Mouse (Mus musculus): ENCODE data around the gene Gjb1. TPM values are rescaled to one million over a fixed set of nuclear protein-coding genes. Genes with fewer than 3 reads are reported as not detected.
"Not testable (repeated sequence)": the region's sequence is repeated elsewhere in the genome, so short reads cannot be mapped to it uniquely, and the experiment has no call there.

The Gjb1 gene
- 0.58 and 1.2 TPM in 2 replicates for polyA plus RNA-seq (2015; fragmentation: Nextera tagmentation; extraction: Ambion mirVana)

DNA sequence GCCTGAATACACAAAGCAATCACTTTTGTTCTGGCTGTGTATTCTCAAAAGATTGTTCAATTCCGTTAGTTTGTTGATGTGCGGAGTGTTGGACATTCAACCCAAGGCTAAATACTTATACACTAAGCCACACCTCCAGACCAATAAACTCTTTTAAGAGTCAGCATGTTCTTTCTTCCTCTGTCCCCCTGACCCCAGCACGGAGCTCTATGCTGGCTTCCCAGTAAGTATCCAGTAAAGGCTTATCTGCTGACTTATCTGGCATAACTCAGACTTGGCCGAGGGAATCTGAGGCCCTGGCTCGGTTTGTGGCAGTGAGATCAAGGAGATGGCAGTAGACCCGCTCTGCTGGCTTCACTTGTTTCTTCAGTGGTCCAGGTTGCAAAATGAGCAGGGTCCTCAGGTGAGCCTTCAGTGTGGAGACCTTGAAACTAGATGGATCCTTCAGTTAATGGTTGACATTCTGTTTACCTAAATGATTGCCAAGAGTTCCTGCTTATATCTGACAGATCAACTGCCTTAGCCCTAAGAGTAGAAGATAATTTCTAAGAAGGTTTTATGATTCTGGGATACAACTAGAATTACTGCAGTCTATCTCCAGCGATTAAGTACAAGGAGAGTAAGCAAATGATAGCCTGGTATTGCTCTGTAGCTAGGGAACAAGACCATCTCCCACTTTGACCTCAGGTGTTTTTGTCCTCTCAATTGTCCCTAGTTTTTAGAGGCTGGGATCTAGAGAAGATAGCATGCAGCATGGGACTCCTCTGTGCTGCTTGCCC is at the start of gene Gjb1:
TSS of gene Gjb1 (plus strand) at position 189 of the 779 bp plus-strand sequence.
- Histone ChIP-seq H3K9ac (no peak within 1 kb of the TSS), H3K9me3 (no peaks in the 10 kb centered on the region), H3K4me3 (no peak within 1 kb of the TSS), H3K4me1 (replicated peaks) (no peaks in the 10 kb centered on the region), H3K4me2 (no peak within 1 kb of the TSS), H3K27ac (no peak within 1 kb of the TSS), H3K27me3 (peaks cover 10% of the 10 kb centered on the region; the same call in 1 of the 2 replicates), H3K36me3 (no peaks in the 10 kb centered on the region)
- ATAC-seq (ENCODE audit: low FRiP score): no peak
- WGBS: 84% methylated on average over 7 of the region's 7 CpGs

DNA sequence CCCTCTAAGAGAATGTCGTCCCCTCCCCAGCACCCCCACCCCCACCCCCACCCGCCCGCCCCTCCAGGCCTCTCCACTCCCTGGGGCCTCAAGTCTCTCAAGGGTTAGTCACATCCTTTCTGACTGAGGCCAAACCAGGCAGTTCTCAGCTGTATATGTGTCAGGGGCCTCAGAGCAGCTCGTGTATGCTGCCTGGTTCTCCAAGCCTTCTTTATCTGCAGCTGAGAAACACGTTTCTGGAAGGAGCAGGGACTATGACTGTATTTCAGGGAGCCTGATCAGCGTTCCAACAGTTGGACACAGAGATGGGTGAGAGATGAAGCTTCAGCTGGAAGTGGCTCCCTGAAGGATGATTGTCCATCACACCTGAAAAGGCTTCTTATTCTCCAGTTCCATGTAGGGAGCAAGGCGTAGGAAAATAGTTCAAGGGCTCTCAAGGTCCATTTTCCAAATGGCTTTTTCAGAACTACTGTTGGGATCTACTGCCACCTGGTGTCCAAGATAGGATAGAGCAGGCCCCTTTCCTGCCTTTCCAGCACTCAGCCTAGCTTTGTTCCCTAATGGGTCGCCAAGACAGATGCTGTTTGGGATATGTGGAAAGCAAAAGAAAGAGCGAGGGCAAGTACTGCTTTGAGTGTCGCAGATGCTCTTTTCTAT is 46.7 kb upstream of the Gjb1 start:
- Histone ChIP-seq H3K36me3 (no peaks in the 10 kb centered on the region), H3K9me3 (no peaks in the 10 kb centered on the region), H3K4me2 (no peak overlapping the region), H3K27me3 (no peaks in the 10 kb centered on the region), H3K27ac (peak overlapping the region; percentile 77), H3K4me1 (replicated peaks) (peaks cover 6% of the 10 kb centered on the region), H3K4me3 (no peak overlapping the region), H3K9ac (no peak overlapping the region)
- no peak for ATAC-seq (ENCODE audit: low FRiP score)
- WGBS: 26% methylated on average over 9 of the region's 10 CpGs

DNA sequence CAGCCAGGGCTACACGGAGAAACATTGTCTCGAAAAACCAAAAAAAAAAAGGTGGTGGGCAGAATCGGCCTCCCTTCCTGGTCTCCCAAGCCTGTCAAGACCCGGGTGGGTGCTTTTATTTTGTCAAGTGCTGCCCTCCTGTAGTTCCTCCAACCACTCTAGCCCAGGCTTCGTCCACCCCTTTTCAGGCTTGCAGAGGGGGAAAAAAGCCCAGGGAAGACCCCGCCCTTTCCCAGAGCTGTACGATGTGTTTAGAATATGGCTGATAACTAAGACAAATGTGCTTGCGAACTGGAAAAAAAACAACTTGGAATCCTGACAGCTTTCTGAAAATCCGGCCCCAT is 44.2 kb upstream of the Gjb1 start:
- WGBS: 49% methylated on average over 9 of the region's 9 CpGs
- ATAC-seq (ENCODE audit: low FRiP score): peak; percentile 50
- peak overlapping the region; percentile 95 for H3K27ac ChIP-seq
- no peaks in the 10 kb centered on the region for H3K36me3 ChIP-seq
- H3K9me3 ChIP-seq: no peaks in the 10 kb centered on the region
- peak overlapping the region; percentile 31 for H3K4me3 ChIP-seq
- H3K4me1 ChIP-seq (replicated peaks): peaks cover 6% of the 10 kb centered on the region
- H3K4me2 ChIP-seq: peak overlapping the region; percentile 48
- H3K9ac ChIP-seq: peak overlapping the region; percentile 39; the same call in 1 of the 2 replicates
- no peaks in the 10 kb centered on the region for H3K27me3 ChIP-seq

DNA sequence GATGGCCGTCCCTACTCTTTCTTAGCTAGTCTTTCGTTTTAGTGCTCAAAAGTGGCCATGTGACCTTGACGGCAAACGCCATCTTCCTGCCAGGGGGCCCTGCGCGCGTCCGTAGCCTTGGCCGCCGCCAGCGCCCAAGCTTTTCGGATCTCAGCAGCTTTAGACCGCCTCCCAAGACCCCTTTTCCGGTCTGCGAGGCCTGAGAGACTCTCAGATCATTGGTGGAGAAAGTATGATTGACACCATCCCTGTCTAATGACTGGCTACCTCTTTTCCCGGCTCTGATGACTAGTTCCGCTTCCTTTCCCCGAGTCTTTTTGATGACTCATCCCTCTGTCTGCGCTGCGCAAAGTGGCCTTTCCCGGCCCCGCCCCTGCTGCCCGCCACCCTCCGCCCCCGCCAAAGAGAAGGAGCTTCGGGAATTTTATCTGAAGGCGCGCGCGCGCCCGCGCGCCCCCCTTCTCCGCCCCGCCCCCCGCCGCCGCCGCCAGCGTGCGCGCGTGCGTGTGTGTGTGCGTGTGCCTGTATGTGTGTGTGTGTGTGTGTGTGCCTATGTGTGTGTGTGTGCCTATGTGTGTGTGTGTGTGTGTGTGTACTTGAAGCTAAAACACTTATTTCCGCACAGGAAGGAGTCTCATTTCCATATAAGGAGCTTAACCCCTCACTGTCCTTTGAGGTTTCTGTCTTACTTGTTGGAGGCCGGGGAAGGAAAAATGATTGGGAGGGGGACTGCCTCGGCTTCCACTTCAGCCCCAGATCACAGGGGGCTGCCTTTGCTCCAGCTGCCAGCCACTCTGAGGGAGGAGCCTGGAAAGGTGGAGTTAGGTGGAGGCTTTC is 43.6 kb upstream of the Gjb1 start:
- H3K9ac ChIP-seq: peak overlapping the region; percentile 63
- peak overlapping the region; percentile 53 for H3K4me2 ChIP-seq
- H3K4me1 ChIP-seq (replicated peaks): peaks cover 6% of the 10 kb centered on the region
- 24% methylated on average over 30 of the region's 49 CpGs for WGBS
- peak; percentile 97 for ATAC-seq (ENCODE audit: low FRiP score)
- H3K36me3 ChIP-seq: no peaks in the 10 kb centered on the region
- H3K27ac ChIP-seq: peak overlapping the region; percentile 95
- no peaks in the 10 kb centered on the region for H3K9me3 ChIP-seq
- H3K4me3 ChIP-seq: peak overlapping the region; percentile 33
- H3K27me3 ChIP-seq: no peaks in the 10 kb centered on the region

DNA sequence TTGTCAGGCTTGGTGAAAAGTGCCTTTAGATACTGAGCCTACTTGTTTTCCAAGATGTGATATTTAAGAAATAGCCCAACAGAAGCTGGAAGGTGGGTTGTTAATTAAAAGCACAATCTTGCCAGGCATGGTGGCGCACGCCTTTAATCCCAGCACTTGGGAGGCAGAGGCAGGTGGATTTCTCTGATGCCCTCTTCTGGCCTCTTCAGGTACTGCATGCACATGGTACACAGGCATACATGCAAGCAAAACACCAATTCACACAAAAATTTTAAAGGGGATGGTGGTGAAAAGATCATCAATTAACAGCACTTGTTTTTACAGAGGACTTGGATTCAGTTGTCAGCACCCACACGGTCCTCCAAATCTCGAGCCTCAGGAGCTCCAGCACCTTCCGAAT is 41.6 kb upstream of the Gjb1 start:
- no peak overlapping the region for H3K4me2 ChIP-seq
- no peak overlapping the region for H3K9ac ChIP-seq
- no peaks in the 10 kb centered on the region for H3K9me3 ChIP-seq
- no peak overlapping the region for H3K4me3 ChIP-seq
- peaks cover 6% of the 10 kb centered on the region for H3K4me1 ChIP-seq (replicated peaks)
- no peaks in the 10 kb centered on the region for H3K36me3 ChIP-seq
- H3K27ac ChIP-seq: no peak overlapping the region
- no peaks in the 10 kb centered on the region for H3K27me3 ChIP-seq
- WGBS: 89% methylated on average over 5 of the region's 5 CpGs
- ATAC-seq (ENCODE audit: low FRiP score): no peak

DNA sequence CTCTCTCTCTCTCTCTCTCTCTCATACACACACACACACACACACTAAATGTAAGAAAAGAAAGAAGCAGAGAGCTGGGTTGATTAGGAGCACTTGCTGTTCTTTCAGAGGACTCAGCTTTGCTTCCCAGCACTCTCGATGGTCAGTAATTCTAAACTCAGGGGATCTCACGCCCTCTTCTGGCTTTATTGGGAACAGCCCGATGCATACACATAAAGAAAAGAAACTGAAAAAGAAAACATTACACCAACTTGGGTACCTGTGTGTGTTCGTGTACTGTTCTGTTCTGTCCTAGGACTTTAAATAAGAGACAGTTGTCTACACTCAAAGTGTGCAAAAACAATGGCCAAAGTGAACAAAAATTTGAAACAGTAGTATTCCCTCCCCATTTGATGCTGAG is 37.5 kb upstream of the Gjb1 start:
- Histone ChIP-seq H3K4me2 (no peak overlapping the region), H3K36me3 (no peaks in the 10 kb centered on the region)
- WGBS: 54% methylated on average over 4 of the region's 4 CpGs

DNA sequence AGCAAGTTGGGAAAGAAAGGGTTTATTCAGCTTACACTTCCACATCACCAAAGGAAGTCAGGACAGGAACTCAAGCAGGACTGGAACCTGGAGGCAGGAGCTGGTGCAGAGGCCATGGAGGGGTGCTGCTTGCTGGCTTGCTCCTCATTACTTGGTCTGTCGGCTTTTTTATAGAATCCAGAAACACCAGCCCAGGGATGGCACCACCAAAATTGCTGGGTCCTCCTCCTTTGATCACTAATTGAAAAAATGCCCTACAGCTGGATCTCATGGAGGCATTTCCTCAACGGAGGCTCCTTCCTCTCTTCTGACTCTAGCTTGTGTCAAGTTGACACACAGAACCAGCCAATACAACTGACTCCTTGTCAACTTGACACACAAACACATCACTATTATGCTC is 33.3 kb upstream of the Gjb1 start:
- H3K4me3 ChIP-seq; H3K4me2 ChIP-seq; H3K9me3 ChIP-seq; H3K36me3 ChIP-seq; H3K4me1 ChIP-seq (replicated peaks); H3K27me3 ChIP-seq; H3K9ac ChIP-seq; ATAC-seq (ENCODE audit: low FRiP score); H3K27ac ChIP-seq: not testable (repeated sequence)
- 73% methylated on average over 2 of the region's 2 CpGs for WGBS

More for the DNA sequence above, 37.5 kb upstream of the Gjb1 start:
- Histone ChIP-seq H3K27ac (no peak overlapping the region), H3K9ac (no peak overlapping the region), H3K9me3 (no peaks in the 10 kb centered on the region), H3K4me3 (no peak overlapping the region), H3K27me3 (no peaks in the 10 kb centered on the region), H3K4me1 (replicated peaks) (peaks cover 2% of the 10 kb centered on the region)
- no peak for ATAC-seq (ENCODE audit: low FRiP score)

DNA sequence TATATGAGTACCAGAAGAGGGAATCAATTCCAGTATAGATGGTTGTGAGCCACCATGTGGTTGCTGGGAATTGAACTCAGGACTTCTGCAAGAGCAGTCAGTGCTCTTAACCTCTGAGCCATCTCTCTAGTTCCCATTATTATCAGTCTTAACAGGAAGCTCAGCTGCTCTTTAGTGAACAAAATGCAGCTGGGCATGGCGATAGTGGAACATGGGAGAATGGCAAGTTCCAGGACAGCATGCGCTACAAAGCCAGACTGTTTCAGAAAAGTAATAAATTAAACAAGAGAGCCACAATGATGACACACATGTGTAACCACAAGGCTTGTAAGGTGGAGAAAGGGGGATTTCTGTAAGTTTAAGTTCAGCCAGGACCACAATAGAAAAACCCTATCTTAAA is 30.7 kb upstream of the Gjb1 start:
- Histone ChIP-seq H3K27ac (no peak overlapping the region), H3K27me3 (no peaks in the 10 kb centered on the region), H3K4me2 (no peak overlapping the region), H3K9me3 (no peaks in the 10 kb centered on the region), H3K4me3 (no peak overlapping the region), H3K4me1 (replicated peaks) (no peaks in the 10 kb centered on the region), H3K36me3 (no peaks in the 10 kb centered on the region), H3K9ac (no peak overlapping the region)
- WGBS: 91% methylated on average over 2 of the region's 2 CpGs
- ATAC-seq (ENCODE audit: low FRiP score): no peak

DNA sequence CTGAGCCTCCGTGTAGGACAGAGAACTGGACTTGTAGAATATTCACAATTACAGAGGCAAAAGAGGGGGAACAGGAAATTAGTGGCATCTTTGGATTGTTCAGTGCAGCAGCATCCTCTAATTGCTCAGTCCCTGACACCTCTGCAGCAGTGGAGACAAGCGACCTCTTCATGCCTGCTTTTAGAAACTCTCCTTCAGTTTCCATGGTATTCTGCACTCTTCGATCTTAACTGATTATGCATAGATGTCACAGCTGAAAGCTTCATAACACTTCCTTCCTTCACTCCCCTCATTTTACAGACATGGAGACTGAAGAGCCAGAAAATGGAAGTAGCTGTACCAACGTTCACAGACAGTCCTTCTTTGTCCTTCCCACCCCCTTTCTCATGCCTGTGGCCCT is 29.7 kb upstream of the Gjb1 start:
- no peaks in the 10 kb centered on the region for H3K9me3 ChIP-seq
- no peaks in the 10 kb centered on the region for H3K27me3 ChIP-seq
- H3K36me3 ChIP-seq: no peaks in the 10 kb centered on the region
- H3K4me2 ChIP-seq: no peak overlapping the region
- no peaks in the 10 kb centered on the region for H3K4me1 ChIP-seq (replicated peaks)
- H3K4me3 ChIP-seq: no peak overlapping the region
- H3K9ac ChIP-seq: no peak overlapping the region
- WGBS: 56% methylated on average over 4 of the region's 4 CpGs
- ATAC-seq (ENCODE audit: low FRiP score): no peak
- H3K27ac ChIP-seq: no peak overlapping the region

DNA sequence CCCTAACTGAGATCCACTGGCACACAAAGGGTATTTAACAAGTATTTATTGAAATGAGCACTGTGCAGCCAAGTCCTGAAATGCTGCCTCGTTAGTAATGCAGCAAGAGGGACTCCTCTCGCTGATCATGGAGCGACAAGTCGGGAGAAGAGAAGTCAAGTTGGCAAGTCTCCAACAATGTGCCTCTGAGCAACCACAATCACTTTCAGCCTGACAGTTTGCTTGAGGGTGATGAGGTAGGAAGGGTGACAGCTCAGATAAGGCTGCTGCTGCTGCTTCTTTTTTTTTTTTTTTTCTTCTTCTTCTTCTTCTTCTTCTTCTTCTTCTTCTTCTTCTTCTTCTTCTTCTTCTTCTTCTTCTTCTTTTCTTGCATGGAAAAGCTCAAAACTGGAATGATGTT is 25.0 kb upstream of the Gjb1 start:
- 45% methylated on average over 4 of the region's 4 CpGs for WGBS
- H3K4me2 ChIP-seq: no peak overlapping the region
- H3K9me3 ChIP-seq: no peaks in the 10 kb centered on the region
- no peaks in the 10 kb centered on the region for H3K27me3 ChIP-seq
- no peak overlapping the region for H3K9ac ChIP-seq
- H3K4me1 ChIP-seq (replicated peaks): no peaks in the 10 kb centered on the region
- ATAC-seq (ENCODE audit: low FRiP score): no peak
- no peaks in the 10 kb centered on the region for H3K36me3 ChIP-seq
- no peak overlapping the region for H3K4me3 ChIP-seq
- no peak overlapping the region for H3K27ac ChIP-seq

DNA sequence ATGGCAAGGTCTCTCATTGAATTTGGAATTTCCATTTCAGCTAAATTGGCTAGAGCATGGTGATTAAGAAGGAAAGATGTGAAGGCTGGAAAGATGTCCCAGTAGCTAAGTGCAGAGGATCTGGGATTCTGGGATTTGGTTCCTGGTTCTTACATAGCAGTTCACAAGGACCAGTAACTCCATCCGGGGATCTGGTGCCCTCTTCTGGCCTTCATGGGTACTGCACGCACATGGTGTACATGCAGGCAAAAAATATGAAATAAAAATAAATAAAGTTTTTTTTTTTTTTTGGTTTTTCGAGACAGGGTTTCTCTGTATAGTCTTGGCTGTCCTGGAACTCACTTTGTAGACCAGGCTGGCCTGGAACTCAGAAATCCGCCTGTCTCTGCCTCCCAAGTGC is 17.3 kb upstream of the Gjb1 start:
- not testable (repeated sequence) for H3K36me3 ChIP-seq; H3K4me1 ChIP-seq (replicated peaks); H3K9ac ChIP-seq; H3K9me3 ChIP-seq; H3K4me3 ChIP-seq; H3K27ac ChIP-seq; H3K27me3 ChIP-seq; ATAC-seq (ENCODE audit: low FRiP score); H3K4me2 ChIP-seq
- 61% methylated on average over 4 of the region's 4 CpGs for WGBS

DNA sequence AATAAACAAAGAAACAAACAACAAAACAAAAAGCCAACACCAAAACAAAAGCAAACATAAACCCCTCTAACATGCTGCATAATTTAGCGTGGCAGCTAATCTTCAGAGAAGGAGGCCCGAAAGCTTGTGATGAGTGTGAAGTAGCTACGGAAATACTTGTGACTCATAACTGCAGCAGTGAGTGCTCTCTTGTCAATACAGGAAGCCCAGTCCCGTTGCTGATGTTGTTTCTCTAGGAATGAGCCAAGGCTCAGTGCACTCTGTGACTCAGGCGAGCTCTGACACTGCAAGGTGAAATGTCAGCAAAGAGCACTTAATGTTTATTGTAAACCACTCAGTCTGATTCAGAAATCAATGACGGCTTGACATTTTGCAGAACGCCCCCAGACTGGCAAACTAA is 7.2 kb upstream of the Gjb1 start:
- WGBS: 72% methylated on average over 7 of the region's 7 CpGs
- no peaks in the 10 kb centered on the region for H3K27me3 ChIP-seq
- no peaks in the 10 kb centered on the region for H3K36me3 ChIP-seq
- H3K9ac ChIP-seq: no peak overlapping the region
- no peaks in the 10 kb centered on the region for H3K9me3 ChIP-seq
- no peaks in the 10 kb centered on the region for H3K4me1 ChIP-seq (replicated peaks)
- H3K4me2 ChIP-seq: no peak overlapping the region
- ATAC-seq (ENCODE audit: low FRiP score): no peak
- no peak overlapping the region for H3K4me3 ChIP-seq
- H3K27ac ChIP-seq: no peak overlapping the region

All from hindbrain, embryonic 13.5 days (tissue).